Mouse (Mus musculus): ENCODE measurements at regions not wholly inside any gene's neighbourhood (a gene's known extent, or its start where the extent isn't known, plus 50 kb on each side); places are given as distances from the start of the nearest gene placed in this dataset.
"Not testable (repeated sequence)": the region's sequence is repeated elsewhere in the genome, so short reads cannot be mapped to it uniquely, and the experiment has no call there.

- DNase-seq (ENCODE audit: low read depth, low spot score) = no peak
Measured at GRCm38 (mm10) chr3:18738946-18739345, 790.7 kb downstream of the Cypt12 start.

- no peak for DNase-seq (ENCODE audit: low read depth, low spot score)
Measured at GRCm38 (mm10) chr3:18740344-18740743, 792.1 kb downstream of the Cypt12 start.

- DNase-seq (ENCODE audit: low read depth, low spot score) = no peak
Measured at GRCm38 (mm10) chr3:18743474-18743873, 795.3 kb downstream of the Cypt12 start.

- DNase-seq (ENCODE audit: low read depth, low spot score) = no peak
Measured at GRCm38 (mm10) chr3:18744216-18744615, 796.0 kb downstream of the Cypt12 start.

GRCm38 (mm10) chr3:18746206-18746605 lies 798.0 kb downstream of the Cypt12 start:
- DNase-seq (ENCODE audit: low read depth, low spot score) = no peak

GRCm38 (mm10) chr3:18746898-18747297 lies 798.7 kb downstream of the Cypt12 start:
- no peak for DNase-seq (ENCODE audit: low read depth, low spot score)

GRCm38 (mm10) chr3:18751660-18752259 lies 803.5 kb downstream of the Cypt12 start:
- no peak for DNase-seq (ENCODE audit: low read depth, low spot score)

- DNase-seq (ENCODE audit: low read depth, low spot score) = no peak
Measured at GRCm38 (mm10) chr3:18764301-18765078, 816.3 kb downstream of the Cypt12 start.

- DNase-seq (ENCODE audit: low read depth, low spot score) = no peak
Measured at GRCm38 (mm10) chr3:18778481-18778880, 830.3 kb downstream of the Cypt12 start.

- DNase-seq (ENCODE audit: low read depth, low spot score) = no peak
Measured at GRCm38 (mm10) chr3:18787531-18788176, 839.4 kb downstream of the Cypt12 start.

- DNase-seq (ENCODE audit: low read depth, low spot score) = no peak
Measured at GRCm38 (mm10) chr3:18802794-18803193, 825.7 kb downstream of the 1700064H15Rik start.

GRCm38 (mm10) chr3:18828788-18829320 lies 799.6 kb downstream of the 1700064H15Rik start:
- DNase-seq (ENCODE audit: low read depth, low spot score) = not testable (repeated sequence)

GRCm38 (mm10) chr3:18868117-18868739 lies 760.2 kb downstream of the 1700064H15Rik start:
- DNase-seq (ENCODE audit: low read depth, low spot score) = no peak

- DNase-seq (ENCODE audit: low read depth, low spot score) = no peak
Measured at GRCm38 (mm10) chr3:18868758-18869157, 759.7 kb downstream of the 1700064H15Rik start.

- DNase-seq (ENCODE audit: low read depth, low spot score) = no peak
Measured at GRCm38 (mm10) chr3:18877060-18877459, 751.4 kb downstream of the 1700064H15Rik start.

- no peak for DNase-seq (ENCODE audit: low read depth, low spot score)
Measured at GRCm38 (mm10) chr3:18877572-18877971, 750.9 kb downstream of the 1700064H15Rik start.

- DNase-seq (ENCODE audit: low read depth, low spot score) = no peak
Measured at GRCm38 (mm10) chr3:18881186-18881585, 747.3 kb downstream of the 1700064H15Rik start.

- no peak for DNase-seq (ENCODE audit: low read depth, low spot score)
Measured at GRCm38 (mm10) chr3:18892813-18893212, 735.7 kb downstream of the 1700064H15Rik start.

- no peak for DNase-seq (ENCODE audit: low read depth, low spot score)
Measured at GRCm38 (mm10) chr3:18905769-18906168, 722.7 kb downstream of the 1700064H15Rik start.

GRCm38 (mm10) chr3:18906210-18906609 lies 722.3 kb downstream of the 1700064H15Rik start:
- no peak for DNase-seq (ENCODE audit: low read depth, low spot score)

- DNase-seq (ENCODE audit: low read depth, low spot score) = no peak
Measured at GRCm38 (mm10) chr3:18908737-18909136, 719.7 kb downstream of the 1700064H15Rik start.
